Comparison of ENCODE assay signal across 9 mouse cellular contexts in the genomic region with DNA sequence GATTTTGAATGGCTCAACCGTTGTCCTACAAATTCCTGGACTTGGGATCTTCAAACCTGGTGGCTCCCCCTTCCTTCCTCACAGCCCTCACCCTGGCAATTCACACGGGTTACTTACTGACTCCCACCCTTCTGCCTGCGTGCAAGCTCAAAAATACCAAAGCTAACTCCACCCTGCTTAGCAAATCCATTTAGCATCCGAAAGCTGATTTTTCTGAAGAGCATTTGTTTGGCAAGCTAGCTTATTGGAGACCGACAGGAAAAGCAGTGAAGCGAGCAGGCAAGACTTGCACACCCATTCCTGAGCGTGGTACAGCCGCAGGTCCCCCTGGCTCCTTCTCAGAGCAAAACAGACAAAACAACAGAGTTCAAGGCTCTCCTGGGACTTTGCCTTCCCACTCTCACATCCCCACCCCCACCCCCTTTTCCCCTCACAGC. TPM values are rescaled to one million over a fixed set of nuclear protein-coding genes. Genes with fewer than 3 reads are reported as not detected.
DNase-seq lines count a peak whose midpoint lies in the region; ATAC-seq lines count a peak whose summit lies in the region.
"Had no signal": no experiment of that assay in that cellular context is flagged by ENCODE, and none has a peak within 500 bp of the region (broad histone marks: within the 10 kb centered on the region; RNA-seq: fewer than 3 reads in every experiment).

No protein-coding gene starts in this region.

- H3K9ac ChIP-seq in neural tube, embryonic 11.5 days (ENCODE audit: low read length) = peak overlapping the region; percentile 1; the same call in 1 of the 2 replicates
- H3K9ac ChIP-seq in limb, embryonic 12.5 days (replicated peaks) = peak overlapping the region; percentile 44
- no peak overlapping the region for H3K9ac ChIP-seq in liver, embryonic 11.5 days (ENCODE audit: low read depth, low read length)

- no peak for ATAC-seq in neural tube, embryonic 11.5 days (ENCODE audit: insufficient read depth, low FRiP score, low TSS enrichment)
- peak; percentile 72; the same call in 1 of the 2 replicates for ATAC-seq in limb, embryonic 12.5 days (ENCODE audit: insufficient number of reproducible peaks, insufficient read depth, low FRiP score, low TSS enrichment, low read depth)
- ATAC-seq in liver, embryonic 11.5 days (replicated peaks; ENCODE audit: low FRiP score) = no peak

- H3K27ac ChIP-seq in neural tube, embryonic 11.5 days (ENCODE audit: low read depth, low read length) = peak overlapping the region; percentile 75
- H3K27ac ChIP-seq in limb, embryonic 12.5 days = peak overlapping the region; percentile 99
- H3K27ac ChIP-seq in liver, embryonic 11.5 days (ENCODE audit: low read depth, low read length) = no peak overlapping the region

- 49% methylated on average over 8 of the region's 8 CpGs for WGBS in neural tube, embryonic 11.5 days
- WGBS in limb, embryonic 12.5 days = 14% methylated on average over 8 of the region's 8 CpGs
- WGBS in liver, embryonic 11.5 days = 46% methylated on average over 8 of the region's 8 CpGs

- H3K4me1 ChIP-seq in neural tube, embryonic 11.5 days (ENCODE audit: control insufficient read depth, insufficient read depth, low read length) = peaks cover 10% of the 10 kb centered on the region
- peaks cover 80% of the 10 kb centered on the region for H3K4me1 ChIP-seq in limb, embryonic 12.5 days (replicated peaks)
- peaks cover 5% of the 10 kb centered on the region; the same call in 1 of the 2 replicates for H3K4me1 ChIP-seq in liver, embryonic 11.5 days (replicated peaks; ENCODE audit: control insufficient read depth, insufficient read depth, low read length)

- no peaks in the 10 kb centered on the region for H3K9me3 ChIP-seq in neural tube, embryonic 11.5 days (ENCODE audit: control insufficient read depth, low read length)
- H3K9me3 ChIP-seq in limb, embryonic 12.5 days = no peaks in the 10 kb centered on the region
- H3K9me3 ChIP-seq in liver, embryonic 11.5 days (ENCODE audit: control insufficient read depth, low read length) = no peaks in the 10 kb centered on the region

- intact Hi-C loops in left cerebral cortex, postnatal 10 days (cut with DNase I) = no loop called here

- no peak overlapping the region for H3K4me3 ChIP-seq in neural tube, embryonic 11.5 days (ENCODE audit: low read depth, low read length)
- no peak overlapping the region for H3K4me3 ChIP-seq in limb, embryonic 12.5 days (replicated peaks)
- H3K4me3 ChIP-seq in liver, embryonic 11.5 days (ENCODE audit: low read depth, low read length) = no peak overlapping the region

- H3K36me3 ChIP-seq in neural tube, embryonic 11.5 days (ENCODE audit: control insufficient read depth, insufficient read depth, low read length) = no peaks in the 10 kb centered on the region
- peaks cover 4% of the 10 kb centered on the region; the same call in 1 of the 2 replicates for H3K36me3 ChIP-seq in limb, embryonic 12.5 days
- no peaks in the 10 kb centered on the region for H3K36me3 ChIP-seq in liver, embryonic 11.5 days (ENCODE audit: control insufficient read depth, insufficient read depth, low read length)

- peak; percentile 93 for DNase-seq in heart, adult 11 months
- DNase-seq in heart, adult 9 months (ENCODE audit: low spot score in 2 of 2) = no peak
- no peak for DNase-seq in neural tube, embryonic 11.5 days (ENCODE audit: low spot score)
- DNase-seq in neural tube, embryonic 10.5 days (ENCODE audit: extremely low spot score, low spot score) = no peak
- DNase-seq in left cerebral cortex, postnatal 10 days (ENCODE audit: extremely low spot score in 1 of 2, low spot score in 2 of 2) = no peak
- no peak for DNase-seq in liver, embryonic 11.5 days (ENCODE audit: low spot score)
- no peak for DNase-seq in left cerebral cortex, adult 9 months (ENCODE audit: low spot score in 2 of 2)

- H3K27me3 ChIP-seq in neural tube, embryonic 11.5 days (ENCODE audit: control insufficient read depth, insufficient read depth, low read length) = no peaks in the 10 kb centered on the region
- no peaks in the 10 kb centered on the region for H3K27me3 ChIP-seq in limb, embryonic 12.5 days
- H3K27me3 ChIP-seq in liver, embryonic 11.5 days (replicated peaks; ENCODE audit: control insufficient read depth, insufficient read depth, low read length) = no peaks in the 10 kb centered on the region

- no peak overlapping the region for H3K4me2 ChIP-seq in neural tube, embryonic 11.5 days (ENCODE audit: low read depth)
- peak overlapping the region; percentile 38 for H3K4me2 ChIP-seq in limb, embryonic 12.5 days
- H3K4me2 ChIP-seq in liver, embryonic 11.5 days = no peak overlapping the region

RNA-seq across cellular contexts. Expression of gene 4930558K02Rik, which starts 29.2 kb away (rescaled TPM):
- not detected in 2 replicates for polyA plus RNA-seq in neural tube, embryonic 11.5 days (2014; fragmentation: Nextera tagmentation; extraction: Ambion mirVana)
- not detected in 2 replicates for polyA plus RNA-seq in limb, embryonic 12.5 days (2016; fragmentation: Nextera tagmentation; extraction: Ambion mirVana)
- total RNA-seq in left cerebral cortex, postnatal 10 days (2021) = not detected
- not detected in 2 replicates for polyA plus RNA-seq in liver, embryonic 11.5 days (2014; fragmentation: Nextera tagmentation; extraction: Ambion mirVana)
- total RNA-seq: left cerebral cortex, postnatal 14 days had no signal

RNA-seq across cellular contexts. Expression of gene Pigc, which starts 39.7 kb away (rescaled TPM):
- 34.7 and 38.4 TPM in 2 replicates for polyA plus RNA-seq in neural tube, embryonic 11.5 days (2014; fragmentation: Nextera tagmentation; extraction: Ambion mirVana)
- 43.2 and 45.9 TPM in 2 replicates for polyA plus RNA-seq in limb, embryonic 12.5 days (2016; fragmentation: Nextera tagmentation; extraction: Ambion mirVana)
- total RNA-seq in left cerebral cortex, postnatal 10 days (2021) = 10 to 100 TPM; 14.1 to 17.5 TPM
- 22.8 and 25.0 TPM in 2 replicates for polyA plus RNA-seq in liver, embryonic 11.5 days (2014; fragmentation: Nextera tagmentation; extraction: Ambion mirVana)
